Mouse (Mus musculus): ENCODE data around the gene Madd.

GRCm38 (mm10) chr2:91097015-91097414 lies 86.6 kb downstream of the Madd start:
- TF ChIP-seq CTCF (IDR thresholded peaks at IDR 0.05; ENCODE audit: low read depth) (no peak), EP300 (IDR thresholded peaks at IDR 0.05; ENCODE audit: low read depth) (no peak)

Measured in heart, postnatal 0 days (tissue).